Mouse (Mus musculus) fibroblast of lung, adult 2 months (primary cell): ENCODE measurements around the gene Cdh4.

Experiments
- DNase-seq: peaks from one replicate; pipeline ENCODE4 v3.0.0-alpha.2; 2011; ENCODE audit warnings: low read depth

Cdh4 gene

GRCm38 (mm10) chr2:179467839-179468445, 25.7 kb downstream of the Cdh4 start:
- no peak for DNase-seq

- DNase-seq, result no peak
Observed at GRCm38 (mm10) chr2:179476622-179477021, 34.4 kb downstream of the Cdh4 start.

- no peak for DNase-seq
Observed at GRCm38 (mm10) chr2:179480800-179481200, 38.6 kb downstream of the Cdh4 start.

GRCm38 (mm10) chr2:179481363-179481762, 39.1 kb downstream of the Cdh4 start:
- no peak for DNase-seq

- no peak for DNase-seq
Observed at GRCm38 (mm10) chr2:179488526-179489139, 46.4 kb downstream of the Cdh4 start.

GRCm38 (mm10) chr2:179491891-179492290, 49.7 kb downstream of the Cdh4 start:
- DNase-seq, result no peak

GRCm38 (mm10) chr2:179494276-179494675, 52.0 kb downstream of the Cdh4 start:
- no peak for DNase-seq

GRCm38 (mm10) chr2:179510439-179510838, 68.2 kb downstream of the Cdh4 start:
- DNase-seq, result no peak

GRCm38 (mm10) chr2:179516559-179516958, 74.3 kb downstream of the Cdh4 start:
- DNase-seq, result no peak

GRCm38 (mm10) chr2:179518456-179519032, 76.3 kb downstream of the Cdh4 start:
- DNase-seq, result no peak

- DNase-seq, result no peak
Observed at GRCm38 (mm10) chr2:179519161-179519560, 76.9 kb downstream of the Cdh4 start.

- DNase-seq, result no peak
Observed at GRCm38 (mm10) chr2:179519931-179520330, 77.7 kb downstream of the Cdh4 start.

GRCm38 (mm10) chr2:179520941-179521340, 78.7 kb downstream of the Cdh4 start:
- no peak for DNase-seq

GRCm38 (mm10) chr2:179521444-179521843, 79.2 kb downstream of the Cdh4 start:
- DNase-seq, result no peak

GRCm38 (mm10) chr2:179522141-179522540, 79.9 kb downstream of the Cdh4 start:
- DNase-seq, result no peak

- DNase-seq, result no peak
Observed at GRCm38 (mm10) chr2:179526976-179527375, 84.7 kb downstream of the Cdh4 start.

- DNase-seq, result no peak
Observed at GRCm38 (mm10) chr2:179530436-179531040, 88.3 kb downstream of the Cdh4 start.

- no peak for DNase-seq
Observed at GRCm38 (mm10) chr2:179533196-179533595, 91.0 kb downstream of the Cdh4 start.

GRCm38 (mm10) chr2:179533881-179534280, 91.7 kb downstream of the Cdh4 start:
- no peak for DNase-seq

- DNase-seq, result no peak
Observed at GRCm38 (mm10) chr2:179535204-179535603, 93.0 kb downstream of the Cdh4 start.

GRCm38 (mm10) chr2:179536762-179537161, 94.5 kb downstream of the Cdh4 start:
- DNase-seq, result no peak

- no peak for DNase-seq
Observed at GRCm38 (mm10) chr2:179537390-179537789, 95.2 kb downstream of the Cdh4 start.

GRCm38 (mm10) chr2:179537800-179538450, 95.7 kb downstream of the Cdh4 start:
- no peak for DNase-seq
